Mouse (Mus musculus): ENCODE measurements around the gene Rdh14. TPM values are rescaled to one million over a fixed set of nuclear protein-coding genes. Genes with fewer than 3 reads are reported as not detected.

The Rdh14 gene
- 12.9 to 18.1 TPM (median 16.6 TPM) in 3 replicates for total RNA-seq (2017)

GRCm38 (mm10) chr12:10390671-10391441, at the start of gene Rdh14:
TSS of gene Rdh14 (plus strand) at chr12:10390772.
- ATAC-seq (replicated peaks; ENCODE audit: insufficient number of reproducible peaks, low FRiP score, low TSS enrichment, poor library complexity, severe bottlenecking): peak; percentile 100

GRCm38 (mm10) chr12:10350706-10351105, 39.9 kb upstream of the Rdh14 start:
- no peak for ATAC-seq (replicated peaks; ENCODE audit: insufficient number of reproducible peaks, low FRiP score, low TSS enrichment, poor library complexity, severe bottlenecking)

- ATAC-seq (replicated peaks; ENCODE audit: insufficient number of reproducible peaks, low FRiP score, low TSS enrichment, poor library complexity, severe bottlenecking): no peak
These were observed 32.8 kb upstream of the Rdh14 start for GRCm38 (mm10) chr12:10357756-10358155.

- ATAC-seq (replicated peaks; ENCODE audit: insufficient number of reproducible peaks, low FRiP score, low TSS enrichment, poor library complexity, severe bottlenecking): no peak
These were observed 20.9 kb upstream of the Rdh14 start, which contains the start of gene Nt5c1b for GRCm38 (mm10) chr12:10369673-10370072. TSS of gene Nt5c1b (plus strand) at chr12:10369973.

GRCm38 (mm10) chr12:10400788-10401187, 10.2 kb downstream of the Rdh14 start:
- no peak for ATAC-seq (replicated peaks; ENCODE audit: insufficient number of reproducible peaks, low FRiP score, low TSS enrichment, poor library complexity, severe bottlenecking)

GRCm38 (mm10) chr12:10402421-10403115, 12.0 kb downstream of the Rdh14 start:
- ATAC-seq (replicated peaks; ENCODE audit: insufficient number of reproducible peaks, low FRiP score, low TSS enrichment, poor library complexity, severe bottlenecking): no peak

- no peak for ATAC-seq (replicated peaks; ENCODE audit: insufficient number of reproducible peaks, low FRiP score, low TSS enrichment, poor library complexity, severe bottlenecking)
These were observed 20.1 kb downstream of the Rdh14 start for GRCm38 (mm10) chr12:10410511-10411179.

- no peak for ATAC-seq (replicated peaks; ENCODE audit: insufficient number of reproducible peaks, low FRiP score, low TSS enrichment, poor library complexity, severe bottlenecking)
These were observed 20.9 kb downstream of the Rdh14 start for GRCm38 (mm10) chr12:10411453-10411852.

- no peak for ATAC-seq (replicated peaks; ENCODE audit: insufficient number of reproducible peaks, low FRiP score, low TSS enrichment, poor library complexity, severe bottlenecking)
These were observed 31.8 kb downstream of the Rdh14 start for GRCm38 (mm10) chr12:10422347-10422746.

GRCm38 (mm10) chr12:10425982-10426863, 35.7 kb downstream of the Rdh14 start:
- ATAC-seq (replicated peaks; ENCODE audit: insufficient number of reproducible peaks, low FRiP score, low TSS enrichment, poor library complexity, severe bottlenecking): no peak

GRCm38 (mm10) chr12:10430999-10431398, 40.4 kb downstream of the Rdh14 start:
- ATAC-seq (replicated peaks; ENCODE audit: insufficient number of reproducible peaks, low FRiP score, low TSS enrichment, poor library complexity, severe bottlenecking): no peak

GRCm38 (mm10) chr12:10438054-10439001, 47.8 kb downstream of the Rdh14 start:
- ATAC-seq (replicated peaks; ENCODE audit: insufficient number of reproducible peaks, low FRiP score, low TSS enrichment, poor library complexity, severe bottlenecking): no peak

- no peak for ATAC-seq (replicated peaks; ENCODE audit: insufficient number of reproducible peaks, low FRiP score, low TSS enrichment, poor library complexity, severe bottlenecking)
These were observed 49.1 kb downstream of the Rdh14 start for GRCm38 (mm10) chr12:10439483-10440235.

Data from monocyte, adult 5-6 weeks (primary cell).